Mouse (Mus musculus) myocyte (in vitro differentiated cells): ENCODE results near the gene Vapa.

ENCODE experiments used
- MAX ChIP-seq: IDR thresholded peaks from one replicate; pipeline ENCODE4 v1.6.1; 2011; ENCODE audit warnings: low read depth, mild to moderate bottlenecking, control low read depth
- POLR2A ChIP-seq: IDR thresholded peaks from one replicate; pipeline ENCODE4 v1.6.1; 2011; ENCODE audit warnings: low read depth, mild to moderate bottlenecking, control low read depth, moderate library complexity; ENCODE audit not compliant: insufficient read length

GRCm38 (mm10) chr17:65607574-65608311, 5.6 kb downstream of the Vapa start:
- TF ChIP-seq POLR2A (no peak), MAX (no peak)
